Mouse (Mus musculus): Measurements from ENCODE around the gene Ppp1r12c. TPM values are rescaled to one million over a fixed set of nuclear protein-coding genes. Genes with fewer than 3 reads are reported as not detected.
"Not testable (repeated sequence)": the region's sequence is repeated elsewhere in the genome, so short reads cannot be mapped to it uniquely, and the experiment has no call there.

The Ppp1r12c gene
- total and polyA plus RNA-seq, 3 experiments, result 64.2 to 153 TPM; not detected in 1

DNA sequence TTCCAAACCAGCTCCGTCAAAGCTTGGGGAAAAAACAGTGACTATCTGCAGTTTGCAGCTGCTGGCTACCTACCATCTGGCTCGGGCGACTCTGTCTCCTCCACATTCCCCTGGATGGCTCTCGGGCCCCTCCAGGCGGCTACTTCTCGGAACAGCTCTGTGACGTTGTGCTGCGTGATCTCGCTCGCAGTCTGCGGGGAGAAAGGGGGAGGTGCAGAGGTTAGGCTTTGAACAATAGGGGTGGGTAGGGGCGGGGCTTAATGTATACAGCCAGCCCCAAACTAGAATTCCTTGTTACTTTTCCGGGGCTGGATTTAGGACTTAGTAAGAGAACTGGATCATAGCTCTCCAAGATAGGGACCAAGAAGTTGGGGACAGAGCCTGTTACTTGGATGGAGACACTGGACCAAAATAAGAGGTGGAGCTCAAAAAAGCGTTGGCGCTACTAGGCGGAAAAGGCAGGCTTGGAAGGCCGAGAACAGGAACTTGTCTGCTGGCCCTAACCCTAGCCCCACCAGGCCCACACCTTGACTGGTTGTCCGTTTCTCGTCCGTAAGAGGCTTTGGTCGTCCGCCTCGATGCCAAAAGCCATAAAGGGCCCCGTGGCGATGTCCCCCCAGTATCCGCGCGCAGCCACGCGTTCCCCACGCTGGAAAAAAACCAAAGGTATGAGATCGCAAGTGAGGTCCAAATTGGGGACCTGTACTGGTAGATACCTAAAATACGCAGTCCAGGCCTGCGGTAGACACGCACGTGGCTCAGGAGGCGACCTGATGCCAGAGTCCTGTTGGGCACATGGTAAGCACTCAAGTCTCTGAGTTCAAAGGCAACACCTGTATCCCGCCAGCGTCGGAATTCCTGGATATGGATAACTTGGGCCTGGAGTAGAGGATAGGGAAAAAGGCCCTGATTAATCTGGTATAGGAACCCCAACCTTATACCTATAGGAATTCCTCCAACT lies 25.1 kb upstream of the Ppp1r12c start (continued):
- TF ChIP-seq SIN3A (IDR thresholded peaks at IDR 0.05; ENCODE audit: low read length), result peak; percentile 80
- TF ChIP-seq MEF2A (IDR thresholded peaks at IDR 0.05; ENCODE audit: extremely low read depth, insufficient replicate concordance, low read depth, low read length, poor library complexity, severe bottlenecking), result no peak
- peak; percentile 63 for TF ChIP-seq TCF12 (IDR thresholded peaks at IDR 0.05; ENCODE audit: low read depth, low read length)
- TF ChIP-seq NELFE (IDR thresholded peaks at IDR 0.05; ENCODE audit: low read depth, low read length), result no peak

DNA sequence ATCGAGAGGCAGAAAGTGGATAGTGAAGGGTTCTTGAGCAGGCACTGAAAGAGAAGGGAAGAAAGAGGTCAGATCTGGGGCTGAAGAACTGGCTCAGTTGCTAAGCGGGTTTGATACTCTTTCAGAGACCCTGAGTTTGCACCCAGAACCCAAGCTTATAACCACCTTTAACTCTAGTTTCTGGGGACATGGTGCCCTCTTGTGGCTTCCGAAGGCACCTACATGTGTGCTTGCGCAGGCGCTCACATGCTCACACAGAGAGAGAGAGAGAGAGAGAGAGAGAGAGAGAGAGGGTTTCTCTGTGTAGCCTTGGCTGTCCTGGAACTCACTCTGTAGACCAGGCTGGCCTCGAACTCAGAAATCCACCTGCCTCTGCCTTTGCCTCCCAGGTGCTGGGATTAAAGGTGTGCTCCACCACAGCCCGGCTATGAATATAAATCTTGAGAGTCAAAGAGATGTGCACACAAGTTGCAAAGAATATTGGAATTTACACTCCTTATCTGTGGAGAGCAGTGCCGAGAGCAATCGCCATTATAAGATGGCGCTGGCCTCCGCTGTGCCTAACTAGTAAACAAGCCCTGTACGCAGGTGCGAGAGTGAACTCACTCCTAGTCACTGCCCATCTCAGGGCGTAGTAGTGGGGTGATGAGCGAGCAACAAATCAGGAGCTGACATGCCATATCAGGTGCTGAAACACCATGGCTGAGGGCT lies 22.9 kb upstream of the Ppp1r12c start, which contains the start of gene Tnni3:
Gene Tnni3 (minus strand): TSS at position 18 of the 711 bp plus-strand sequence.
- Histone ChIP-seq H3K4me1 (ENCODE audit: control insufficient read depth in 1 of 2, insufficient read depth in 2 of 2, low read length in 2 of 2) (peaks cover 2 to 21% of the 10 kb centered on the region in 2 experiments; a peak in 3 of 4 replicates), H3K9ac (ENCODE audit: control insufficient read depth, low read depth, low read length, poor library complexity, severe bottlenecking) (peak within 1 kb of the TSS; percentile 73), H3K79me2 (ENCODE audit: control insufficient read depth, insufficient read depth, low read length, poor library complexity) (peaks cover 12% of the 10 kb centered on the region), H3K4me3 (ENCODE audit: control insufficient read depth in 1 of 2, insufficient read depth in 1 of 2, low read depth in 2 of 2, low read length in 2 of 2) (peak within 1 kb of the TSS; percentile 72 to 76), H3K36me3 (ENCODE audit: control insufficient read depth in 1 of 2, insufficient read depth in 2 of 2, low read length in 2 of 2) (peaks cover 0 to 11% of the 10 kb centered on the region in 2 experiments; a peak in 2 of 4 replicates), H3K27ac (ENCODE audit: control insufficient read depth, low read depth, low read length) (peak within 1 kb of the TSS; percentile 88)
- TF ChIP-seq SIN3A (IDR thresholded peaks at IDR 0.05; ENCODE audit: low read length), result peak; percentile 64; the same call in 1 of the 2 replicates
- TF ChIP-seq TBP (IDR thresholded peaks at IDR 0.05; ENCODE audit: low read depth, low read length), result peak; percentile 43; the same call in 1 of the 2 replicates
- peak; percentile 25; the same call in 1 of the 2 replicates for TF ChIP-seq ETS1 (IDR thresholded peaks at IDR 0.05; ENCODE audit: low read depth, low read length)
- TF ChIP-seq NRF1 (IDR thresholded peaks at IDR 0.05; ENCODE audit: insufficient read depth, low read depth, low read length, poor library complexity, severe bottlenecking), result peak; percentile 74
- TF ChIP-seq MXI1 (IDR thresholded peaks at IDR 0.05; ENCODE audit: low read depth, low read length), result peak; percentile 55
- TF ChIP-seq CTCF (IDR thresholded peaks at IDR 0.05 in 2 of 3, conservative IDR thresholded peaks at IDR 0.05 in 1 of 3; ENCODE audit: control insufficient read depth in 1 of 3, insufficient read depth in 1 of 3, low read depth in 2 of 3, low read length in 3 of 3, poor library complexity in 1 of 3, severe bottlenecking in 1 of 3), result peak; percentile 75 to 84 (median 83)
- TF ChIP-seq RAD21 (IDR thresholded peaks at IDR 0.05; ENCODE audit: low read depth, low read length), result peak; percentile 91
- peak; percentile 28; the same call in 1 of the 2 replicates for TF ChIP-seq BHLHE40 (IDR thresholded peaks at IDR 0.05; ENCODE audit: borderline replicate concordance, low read depth, low read length)
- TF ChIP-seq ZC3H11A (IDR thresholded peaks at IDR 0.05; ENCODE audit: low read depth, low read length), result peak; percentile 79
- peak; percentile 44; the same call in 1 of the 2 replicates for TF ChIP-seq MAX (IDR thresholded peaks at IDR 0.05; ENCODE audit: low read length)
- peak; percentile 99 for TF ChIP-seq JUND (IDR thresholded peaks at IDR 0.05; ENCODE audit: low read depth, low read length)
- peak; percentile 84 for TF ChIP-seq SMC3 (IDR thresholded peaks at IDR 0.05; ENCODE audit: low read depth, low read length)
- peak; percentile 78 for TF ChIP-seq MYC (IDR thresholded peaks at IDR 0.05; ENCODE audit: low read depth, low read length)
- not testable (repeated sequence) for H3K27me3 ChIP-seq (ENCODE audit: control insufficient read depth in 1 of 2, insufficient read depth in 2 of 2, low read length in 2 of 2); H3K9me3 ChIP-seq (replicated peaks; ENCODE audit: insufficient read depth, low read length)
- peak; percentile 90 for DNase-seq (ENCODE audit: low read depth, low spot score)

Data from MEL (cell line).